27 mouse cellular contexts compared by ENCODE assay signal in genomic region chr7:139128994-139129393, GRCm38 (mm10). TPM values are rescaled to one million over a fixed set of nuclear protein-coding genes. Genes with fewer than 3 reads are reported as not detected.
A peak's percentile ranks its signal among the peaks of the same experiment; 100 is the strongest.
DNase-seq lines count a peak whose midpoint lies in the region; ATAC-seq and TF ChIP-seq lines count a peak whose summit lies in the region.
"Had no signal": no experiment of that assay in that cellular context is flagged by ENCODE, and none has a peak within 500 bp of the region (broad histone marks: within the 10 kb centered on the region; RNA-seq: fewer than 3 reads in every experiment).

No protein-coding gene starts in this region.

- H3K4me1 ChIP-seq in CH12.LX (ENCODE audit: control insufficient read depth in 1 of 2, insufficient read depth in 2 of 2) = no peaks in the 10 kb centered on the region
- peaks cover 35% of the 10 kb centered on the region for H3K4me1 ChIP-seq in hindbrain, embryonic 10.5 days (replicated peaks)
- 0 out of 2 replicates have a peak, but pooled peaks cover 8% of the 10 kb centered on the region for H3K4me1 ChIP-seq in hindbrain, postnatal 0 days (ENCODE audit: insufficient read depth, low read length)
- H3K4me1 ChIP-seq: heart, embryonic 12.5 days had no signal

- 81% methylated on average over 4 of the region's 4 CpGs for WGBS in hindbrain, embryonic 10.5 days
- WGBS in hindbrain, postnatal 0 days = 88% methylated on average over 4 of the region's 4 CpGs

- H3K9me3 ChIP-seq in CH12.LX (replicated peaks; ENCODE audit: low read length) = no peaks in the 10 kb centered on the region
- H3K9me3 ChIP-seq in hindbrain, embryonic 10.5 days = no peaks in the 10 kb centered on the region
- no peaks in the 10 kb centered on the region for H3K9me3 ChIP-seq in hindbrain, postnatal 0 days (ENCODE audit: low read length)
- H3K9me3 ChIP-seq: embryonic facial prominence, embryonic 12.5 days; embryonic facial prominence, embryonic 15.5 days; heart, embryonic 12.5 days; heart, embryonic 15.5 days had no signal

- no peak for TF ChIP-seq EP300 in CH12.LX (IDR thresholded peaks at IDR 0.05; ENCODE audit: low read length)

- TF ChIP-seq POLR2A in CH12.LX (IDR thresholded peaks at IDR 0.05; ENCODE audit: low read depth, low read length) = no peak

- dilution Hi-C loops in CH12.LX (cut with MboI; ENCODE audit: extremely low pct_ligation_motif_present, extremely low pct_unique_long_range_greater_than_20kb, low sequenced_read_pairs) = no loop called here

- no peaks in the 10 kb centered on the region for H3K79me2 ChIP-seq in CH12.LX (replicated peaks; ENCODE audit: control insufficient read depth, extremely low read depth, insufficient read depth, poor library complexity, severe bottlenecking)

- H3K27ac ChIP-seq in left cerebral cortex, adult 2 months = peak overlapping the region; percentile 56
- H3K27ac ChIP-seq in CH12.LX (ENCODE audit: insufficient read depth, low read depth) = no peak overlapping the region
- H3K27ac ChIP-seq in hindbrain, embryonic 10.5 days = no peak overlapping the region
- H3K27ac ChIP-seq in hindbrain, postnatal 0 days = no peak overlapping the region
- H3K27ac ChIP-seq: embryonic facial prominence, embryonic 12.5 days; embryonic facial prominence, embryonic 15.5 days; heart, embryonic 15.5 days; hindbrain, embryonic 14.5 days had no signal

- H3K9ac ChIP-seq in CH12.LX (ENCODE audit: insufficient read depth, low read depth) = no peak overlapping the region
- H3K9ac ChIP-seq in hindbrain, postnatal 0 days (replicated peaks; ENCODE audit: low read length) = no peak overlapping the region
- H3K9ac ChIP-seq: embryonic facial prominence, embryonic 12.5 days; embryonic facial prominence, embryonic 15.5 days; forebrain, postnatal 0 days; heart, embryonic 12.5 days; heart, embryonic 15.5 days; hindbrain, embryonic 14.5 days had no signal

- no peak for TF ChIP-seq RAD21 in CH12.LX (IDR thresholded peaks at IDR 0.05; ENCODE audit: low read depth, low read length)

- no peak for ATAC-seq in hindbrain, postnatal 0 days
- ATAC-seq: forebrain, embryonic 14.5 days; forebrain, postnatal 0 days; intestine, embryonic 16.5 days had no signal

- H3K4me3 ChIP-seq in left cerebral cortex, adult 2 months = no peak overlapping the region
- H3K4me3 ChIP-seq in CH12.LX (replicated peaks in 1 of 3; ENCODE audit: low read depth in 2 of 3, low read length in 2 of 3, poor library complexity in 1 of 3) = no peak overlapping the region
- no peak overlapping the region for H3K4me3 ChIP-seq in hindbrain, embryonic 10.5 days
- no peak overlapping the region for H3K4me3 ChIP-seq in hindbrain, postnatal 0 days (ENCODE audit: low read length)
- H3K4me3 ChIP-seq: embryonic facial prominence, embryonic 12.5 days; embryonic facial prominence, embryonic 15.5 days; heart, embryonic 12.5 days; heart, embryonic 15.5 days had no signal

- peaks cover 65% of the 10 kb centered on the region for H3K27me3 ChIP-seq in CH12.LX (replicated peaks)
- H3K27me3 ChIP-seq in hindbrain, embryonic 10.5 days (ENCODE audit: insufficient read depth, poor library complexity, severe bottlenecking) = peaks cover 15% of the 10 kb centered on the region
- H3K27me3 ChIP-seq in hindbrain, postnatal 0 days (ENCODE audit: insufficient read depth, low read length) = no peaks in the 10 kb centered on the region
- H3K27me3 ChIP-seq: embryonic facial prominence, embryonic 12.5 days; embryonic facial prominence, embryonic 15.5 days had no signal

- no peak for TF ChIP-seq CTCF in left cerebral cortex, adult 2 months (IDR thresholded peaks at IDR 0.05)
- TF ChIP-seq CTCF in CH12.LX (conservative IDR thresholded peaks at IDR 0.05 in 1 of 2, IDR thresholded peaks at IDR 0.05 in 1 of 2; ENCODE audit: low read depth in 2 of 2, low read length in 2 of 2) = no peak
- TF ChIP-seq CTCF in hindbrain, postnatal 0 days (IDR thresholded peaks at IDR 0.05; ENCODE audit: low read depth) = no peak

- in situ Hi-C loops in CH12.LX (cut with MboI; ENCODE audit: low pct_ligation_motif_present, low pct_unique_long_range_greater_than_20kb, low sequenced_read_pairs) = loop anchor here (5.0 kb wide), 1 partner anchor 73 kb away; no protein-coding TSS in a partner anchor

- no peak for DNase-seq in left cerebral cortex, adult 2 months (ENCODE audit: extremely low spot score in 1 of 2, low spot score in 2 of 2)
- DNase-seq in left cerebral cortex, postnatal 25 days (ENCODE audit: low spot score in 2 of 2) = no peak
- DNase-seq in CH12.LX (ENCODE audit: extremely low read depth) = peak; percentile 9
- peak; percentile 59 for DNase-seq in induced T-regulatory cell, adult 2 months (ENCODE audit: low read depth)
- no peak for DNase-seq in hindbrain, embryonic 10.5 days (ENCODE audit: low spot score)
- DNase-seq in cerebellum, postnatal 36 days = no peak
- no peak for DNase-seq in hindbrain, postnatal 0 days (ENCODE audit: low spot score)
- DNase-seq: adrenal gland, postnatal 14 days; B cell, adult 2 months; cerebellum, adult 18-20 months; cerebellum, adult 9-10 months; cerebellum, postnatal 14 days; forebrain, postnatal 0 days; gastrocnemius, postnatal 25 days; heart, adult 18-20 months; heart, postnatal 10 days; heart, postnatal 36 days; kidney, adult 18-20 months had no signal

- intact Hi-C loops in left cerebral cortex, adult 2 months (cut with DNase I) = no loop called here
- intact Hi-C loops in left cerebral cortex, postnatal 25 days (cut with DNase I) = loop anchor here (10.0 kb wide), 1 partner anchor 346 kb away; no protein-coding TSS in a partner anchor

- H3K36me3 ChIP-seq in CH12.LX (replicated peaks in 1 of 2; ENCODE audit: control insufficient read depth in 1 of 2, insufficient read depth in 1 of 2, low read length in 1 of 2) = no peaks in the 10 kb centered on the region
- H3K36me3 ChIP-seq in hindbrain, embryonic 10.5 days = no peaks in the 10 kb centered on the region
- no peaks in the 10 kb centered on the region for H3K36me3 ChIP-seq in hindbrain, postnatal 0 days (ENCODE audit: insufficient read depth, low read length)
- H3K36me3 ChIP-seq: embryonic facial prominence, embryonic 12.5 days; embryonic facial prominence, embryonic 15.5 days; heart, embryonic 12.5 days; heart, embryonic 15.5 days had no signal

- H3K4me2 ChIP-seq in CH12.LX (ENCODE audit: insufficient read depth, low read depth, poor library complexity, severe bottlenecking) = no peak overlapping the region
- no peak overlapping the region for H3K4me2 ChIP-seq in hindbrain, postnatal 0 days (ENCODE audit: low read depth, low read length)
- H3K4me2 ChIP-seq: embryonic facial prominence, embryonic 12.5 days; embryonic facial prominence, embryonic 15.5 days; heart, embryonic 12.5 days; heart, embryonic 15.5 days; hindbrain, embryonic 14.5 days had no signal

TF ChIP-seq in CH12.LX, 34 proteins besides CTCF, POLR2A, EP300 and RAD21:
- TF ChIP-seq MAFK (IDR thresholded peaks at IDR 0.05; ENCODE audit: insufficient replicate concordance, low read length) = no peak
- TF ChIP-seq ELF1 (IDR thresholded peaks at IDR 0.05; ENCODE audit: low read depth, low read length) = no peak
- no peak for TF ChIP-seq JUND (conservative IDR thresholded peaks at IDR 0.05; ENCODE audit: low read depth, low read length)
- TF ChIP-seq CHD1 (IDR thresholded peaks at IDR 0.05; ENCODE audit: low read depth, low read length) = no peak
- TF ChIP-seq MXI1 (IDR thresholded peaks at IDR 0.05; ENCODE audit: low read depth, low read length) = no peak
- TF ChIP-seq NRF1 (IDR thresholded peaks at IDR 0.05; ENCODE audit: low read depth, low read length) = no peak
- 0 out of 2 replicates have a peak, but pooled peaks have one; percentile 16 for TF ChIP-seq MEF2A (IDR thresholded peaks at IDR 0.05; ENCODE audit: borderline replicate concordance, low read depth, low read length)
- TF ChIP-seq UBTF (IDR thresholded peaks at IDR 0.05; ENCODE audit: low read depth, low read length) = no peak

RNA-seq across cellular contexts. Expression of gene Dpysl4, which starts 43.2 kb away (rescaled TPM):
- 10 to 100 TPM; 48.2 to 56.9 TPM for total RNA-seq in left cerebral cortex, adult 2 months (2021)
- total RNA-seq in left cerebral cortex, postnatal 25 days (2021) = 10 to 100 TPM; 57.7 to 62.6 TPM
- total RNA-seq in CH12.LX (2012; rRNA removed) = not detected in 2 replicates
- total RNA-seq in CH12.LX (2014; rRNA removed) = not detected in 2 replicates
- polyA plus RNA-seq in CH12.LX (2012; ENCODE audit: insufficient read length, low read depth) = not detected in 2 replicates
- polyA plus RNA-seq in hindbrain, embryonic 10.5 days (2016; fragmentation: Nextera tagmentation; extraction: Ambion mirVana) = 122 and 257 TPM in 2 replicates
- total RNA-seq in hindbrain, postnatal 0 days (2014; rRNA removed) = 170 and 187 TPM in 2 replicates
- polyA plus RNA-seq in hindbrain, postnatal 0 days (2015; fragmentation: Nextera tagmentation; extraction: Ambion mirVana) = 157 and 161 TPM in 2 replicates
- total RNA-seq: common myeloid progenitor, adult 5-6 weeks; MEL had no signal

Comparison
In these comparisons a context has a peak if more than half of its experiments do, and no peak if none do; other contexts are left out.
1. DNase-seq: peak in CH12.LX (single experiment) and induced T-regulatory cell, adult 2 months (single experiment); none in left cerebral cortex, adult 2 months (0 of 2), left cerebral cortex, postnatal 25 days (0 of 2), hindbrain, embryonic 10.5 days (single experiment), cerebellum, postnatal 36 days (0 of 2) and hindbrain, postnatal 0 days (single experiment).
2. RNA of gene Dpysl4, which starts 43.2 kb away (total RNA-seq): 170 to 187 TPM in hindbrain, postnatal 0 days, 57.7 to 62.6 TPM in left cerebral cortex, postnatal 25 days and 48.2 to 56.9 TPM in left cerebral cortex, adult 2 months; not detected in CH12.LX; every median in the first group is over 10 times any median in the second.